Mouse (Mus musculus): ENCODE data around the gene Ifit1bl2.

DNA sequence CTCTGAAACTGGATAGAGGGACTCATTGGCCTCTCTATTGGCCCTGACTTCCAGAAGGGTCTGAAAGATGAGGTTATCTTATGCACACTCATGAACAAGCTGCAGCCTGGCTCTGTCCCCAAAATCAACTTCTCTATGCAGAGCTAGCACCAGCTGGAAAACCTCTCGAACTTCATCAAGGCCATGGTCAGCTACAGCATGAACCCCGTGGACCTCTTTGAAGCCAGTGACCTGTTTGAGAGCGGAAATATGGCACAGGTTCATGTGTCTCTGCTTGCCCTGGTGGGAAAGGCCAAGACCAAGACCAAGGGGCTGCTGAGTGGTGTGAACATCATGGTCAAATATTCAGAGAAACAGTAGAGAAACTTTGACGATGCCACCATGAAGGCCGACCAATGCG lies 16.8 kb downstream of the Ifit1bl2 start:
- no peak for TF ChIP-seq CTCF (IDR thresholded peaks at IDR 0.05; ENCODE audit: control insufficient read depth, insufficient read depth, insufficient read length)
- no peak for TF ChIP-seq USF1 (IDR thresholded peaks at IDR 0.05; ENCODE audit: low read depth)
- no peak for TF ChIP-seq MYOD1 (IDR thresholded peaks at IDR 0.05; ENCODE audit: control insufficient read depth, insufficient read length, low read depth)
- TF ChIP-seq MAX (IDR thresholded peaks at IDR 0.05): no peak
- TF ChIP-seq MYOG (IDR thresholded peaks at IDR 0.05; ENCODE audit: control insufficient read depth, extremely low read depth, insufficient read length): no peak
